Comparison of ENCODE assay signal across 9 mouse cellular contexts in genomic region chr7:100950481-100951010, GRCm38 (mm10). TPM values are rescaled to one million over a fixed set of nuclear protein-coding genes. Genes with fewer than 3 reads are reported as not detected.
A peak's percentile ranks its signal among the peaks of the same experiment; 100 is the strongest.
DNase-seq lines count a peak whose midpoint lies in the region; ATAC-seq and TF ChIP-seq lines count a peak whose summit lies in the region.
"Had no signal": no experiment of that assay in that cellular context is flagged by ENCODE, and none has a peak within 500 bp of the region (broad histone marks: within the 10 kb centered on the region; RNA-seq: fewer than 3 reads in every experiment).

No protein-coding gene starts in this region.

- H3K27ac ChIP-seq in hindbrain, embryonic 12.5 days = 0 out of 2 replicates have a peak overlapping the region, but pooled peaks have one; percentile 13
- no peak overlapping the region for H3K27ac ChIP-seq in hindbrain, embryonic 16.5 days (ENCODE audit: low read depth, low read length)
- H3K27ac ChIP-seq in heart, adult 2 months = peak overlapping the region; percentile 23; the same call in 1 of the 2 replicates
- H3K27ac ChIP-seq in liver, adult 2 months (replicated peaks; ENCODE audit: insufficient read depth, low read depth, low read length) = peak overlapping the region; percentile 49
- H3K27ac ChIP-seq in midbrain, embryonic 14.5 days (replicated peaks; ENCODE audit: low read depth, low read length) = no peak overlapping the region
- H3K27ac ChIP-seq: hindbrain, embryonic 15.5 days had no signal

- peak; percentile 74; the same call in 1 of the 2 replicates for TF ChIP-seq EP300 in heart, adult 2 months (IDR thresholded peaks at IDR 0.05; ENCODE audit: insufficient read depth, low read depth, low read length)

- H3K79me2 ChIP-seq in heart, adult 2 months (replicated peaks; ENCODE audit: control insufficient read depth, insufficient read depth, low read length) = no peaks in the 10 kb centered on the region
- H3K79me2 ChIP-seq in liver, adult 2 months (ENCODE audit: control insufficient read depth, insufficient read depth, low read length) = no peaks in the 10 kb centered on the region

- DNase-seq in heart, adult 2 months = peak; percentile 65 to 77
- DNase-seq in liver, adult 2 months (ENCODE audit: extremely low read depth, low read depth, low spot score) = peak; percentile 58
- DNase-seq in skeletal muscle tissue, adult 2 months (ENCODE audit: low read depth, low spot score) = peak; percentile 74
- no peak for DNase-seq in left cerebral cortex, adult 11 months (ENCODE audit: low spot score)
- no peak for DNase-seq in midbrain, embryonic 14.5 days
- DNase-seq in cerebellum, adult 9-11 months = no peak

- no peaks in the 10 kb centered on the region for H3K36me3 ChIP-seq in hindbrain, embryonic 12.5 days
- no peaks in the 10 kb centered on the region for H3K36me3 ChIP-seq in hindbrain, embryonic 16.5 days (ENCODE audit: control insufficient read depth, insufficient read depth, low read length)
- no peaks in the 10 kb centered on the region for H3K36me3 ChIP-seq in heart, adult 2 months (ENCODE audit: control insufficient read depth, insufficient read depth, low read length)
- H3K36me3 ChIP-seq in liver, adult 2 months (ENCODE audit: control insufficient read depth, insufficient read depth, low read length) = no peaks in the 10 kb centered on the region
- no peaks in the 10 kb centered on the region for H3K36me3 ChIP-seq in midbrain, embryonic 14.5 days (ENCODE audit: control insufficient read depth, insufficient read depth, low read length)
- H3K36me3 ChIP-seq: hindbrain, embryonic 15.5 days had no signal

- 62% methylated on average over 12 of the region's 12 CpGs for WGBS in hindbrain, embryonic 12.5 days
- 70% methylated on average over 12 of the region's 12 CpGs for WGBS in hindbrain, embryonic 16.5 days
- WGBS in heart, adult 2 months = 43% methylated on average over 12 of the region's 12 CpGs
- WGBS in liver, adult 2 months = 74% methylated on average over 12 of the region's 12 CpGs
- 80% methylated on average over 12 of the region's 12 CpGs for WGBS in midbrain, embryonic 14.5 days

- TF ChIP-seq POLR2A in heart, adult 2 months (IDR thresholded peaks at IDR 0.05; ENCODE audit: insufficient read depth, low read depth, low read length) = peak; percentile 38; the same call in 1 of the 2 replicates
- no peak for TF ChIP-seq POLR2A in liver, adult 2 months (IDR thresholded peaks at IDR 0.05; ENCODE audit: extremely low read depth, insufficient read depth, low read length)

- ATAC-seq in hindbrain, embryonic 12.5 days (ENCODE audit: low FRiP score) = no peak
- ATAC-seq in hindbrain, embryonic 16.5 days = no peak
- no peak for ATAC-seq in midbrain, embryonic 14.5 days (ENCODE audit: low FRiP score, low TSS enrichment)

- H3K9ac ChIP-seq in hindbrain, embryonic 12.5 days = no peak overlapping the region
- no peak overlapping the region for H3K9ac ChIP-seq in hindbrain, embryonic 16.5 days (ENCODE audit: low read depth, low read length)
- H3K9ac ChIP-seq in heart, adult 2 months (ENCODE audit: low read depth, low read length) = no peak overlapping the region
- no peak overlapping the region for H3K9ac ChIP-seq in liver, adult 2 months (ENCODE audit: low read depth, low read length)
- no peak overlapping the region for H3K9ac ChIP-seq in midbrain, embryonic 14.5 days (replicated peaks; ENCODE audit: low read length)
- H3K9ac ChIP-seq: hindbrain, embryonic 15.5 days had no signal

- no peak for TF ChIP-seq CTCF in heart, adult 2 months (IDR thresholded peaks at IDR 0.05)
- no peak for TF ChIP-seq CTCF in liver, adult 2 months (IDR thresholded peaks at IDR 0.05; ENCODE audit: low read depth, low read length)

- intact Hi-C loops in heart, adult 2 months (cut with DNase I) = no loop called here

- H3K4me3 ChIP-seq in hindbrain, embryonic 12.5 days = no peak overlapping the region
- H3K4me3 ChIP-seq in hindbrain, embryonic 16.5 days (ENCODE audit: low read length) = no peak overlapping the region
- no peak overlapping the region for H3K4me3 ChIP-seq in heart, adult 2 months
- no peak overlapping the region for H3K4me3 ChIP-seq in liver, adult 2 months (ENCODE audit: insufficient read depth, low read depth, low read length)
- no peak overlapping the region for H3K4me3 ChIP-seq in midbrain, embryonic 14.5 days (replicated peaks; ENCODE audit: low read depth, low read length)
- H3K4me3 ChIP-seq: hindbrain, embryonic 15.5 days had no signal

- H3K4me1 ChIP-seq in hindbrain, embryonic 12.5 days = peaks cover 4% of the 10 kb centered on the region; the same call in 1 of the 2 replicates
- H3K4me1 ChIP-seq in hindbrain, embryonic 16.5 days (ENCODE audit: control insufficient read depth, insufficient read depth, low read depth, low read length) = no peaks in the 10 kb centered on the region
- peaks cover 14% of the 10 kb centered on the region for H3K4me1 ChIP-seq in heart, adult 2 months (ENCODE audit: control insufficient read depth, insufficient read depth, low read length)
- peaks cover 2% of the 10 kb centered on the region; the same call in 1 of the 2 replicates for H3K4me1 ChIP-seq in liver, adult 2 months (ENCODE audit: control insufficient read depth, insufficient read depth, low read length)
- H3K4me1 ChIP-seq in midbrain, embryonic 14.5 days (ENCODE audit: control insufficient read depth, insufficient read depth, low read length) = no peaks in the 10 kb centered on the region
- H3K4me1 ChIP-seq: hindbrain, embryonic 15.5 days had no signal

- no peaks in the 10 kb centered on the region for H3K9me3 ChIP-seq in hindbrain, embryonic 12.5 days (replicated peaks)
- H3K9me3 ChIP-seq in hindbrain, embryonic 16.5 days (ENCODE audit: control insufficient read depth, low read length) = no peaks in the 10 kb centered on the region
- H3K9me3 ChIP-seq in midbrain, embryonic 14.5 days (ENCODE audit: control insufficient read depth, low read length) = no peaks in the 10 kb centered on the region
- H3K9me3 ChIP-seq: hindbrain, embryonic 15.5 days had no signal

- 0 out of 2 replicates have a peak, but pooled peaks cover 4% of the 10 kb centered on the region for H3K27me3 ChIP-seq in hindbrain, embryonic 12.5 days
- H3K27me3 ChIP-seq in hindbrain, embryonic 16.5 days (replicated peaks; ENCODE audit: control insufficient read depth, insufficient read depth, low read length) = no peaks in the 10 kb centered on the region
- H3K27me3 ChIP-seq in heart, adult 2 months (ENCODE audit: control insufficient read depth, insufficient read depth, low read length) = no peaks in the 10 kb centered on the region
- H3K27me3 ChIP-seq in liver, adult 2 months (ENCODE audit: control insufficient read depth, insufficient read depth, low read length) = no peaks in the 10 kb centered on the region
- H3K27me3 ChIP-seq in midbrain, embryonic 14.5 days (ENCODE audit: control insufficient read depth, insufficient read depth, low read length) = no peaks in the 10 kb centered on the region
- H3K27me3 ChIP-seq: hindbrain, embryonic 15.5 days had no signal

- no peak overlapping the region for H3K4me2 ChIP-seq in hindbrain, embryonic 12.5 days (replicated peaks)
- no peak overlapping the region for H3K4me2 ChIP-seq in hindbrain, embryonic 16.5 days (ENCODE audit: low read length)
- H3K4me2 ChIP-seq in midbrain, embryonic 14.5 days (ENCODE audit: low read length) = no peak overlapping the region
- H3K4me2 ChIP-seq: hindbrain, embryonic 15.5 days had no signal

RNA-seq across cellular contexts. Expression of gene Arhgef17, which starts 18.6 kb away (rescaled TPM):
- 9.1 and 9.6 TPM in 2 replicates for polyA plus RNA-seq in hindbrain, embryonic 12.5 days (2016; fragmentation: Nextera tagmentation; extraction: Ambion mirVana)
- polyA plus RNA-seq in hindbrain, embryonic 16.5 days (2015; fragmentation: Nextera tagmentation; extraction: Ambion mirVana) = 13.6 and 18.2 TPM in 2 replicates
- total RNA-seq in heart, adult 2 months (2021) = 10 to 100 TPM; 26.2 to 28.4 TPM
- 23.4 and 28.9 TPM in 2 replicates for polyA plus RNA-seq in heart, adult 2 months (2012; rRNA removed)
- total RNA-seq in liver, adult 2 months (2014; rRNA removed) = 1.2 and 2.1 TPM in 2 replicates
- polyA plus RNA-seq in liver, adult 2 months (2012; rRNA removed) = 1.4 and 1.8 TPM in 2 replicates
- 12.1 and 13.2 TPM in 2 replicates for polyA plus RNA-seq in midbrain, embryonic 14.5 days (2014; fragmentation: Nextera tagmentation; extraction: Ambion mirVana)

RNA-seq across cellular contexts. Expression of gene P2ry6, which starts 23.9 kb away (rescaled TPM):
- 2.8 and 3.1 TPM in 2 replicates for polyA plus RNA-seq in hindbrain, embryonic 12.5 days (2016; fragmentation: Nextera tagmentation; extraction: Ambion mirVana)
- 2.7 and 4.8 TPM in 2 replicates for polyA plus RNA-seq in hindbrain, embryonic 16.5 days (2015; fragmentation: Nextera tagmentation; extraction: Ambion mirVana)
- total RNA-seq in heart, adult 2 months (2021) = 1 to 10 TPM; 3.6 to 4.2 TPM
- 9.6 and 11.1 TPM in 2 replicates for polyA plus RNA-seq in heart, adult 2 months (2012; rRNA removed)
- 0.92 and 1.5 TPM in 2 replicates for total RNA-seq in liver, adult 2 months (2014; rRNA removed)
- 1.6 and 4.3 TPM in 2 replicates for polyA plus RNA-seq in liver, adult 2 months (2012; rRNA removed)
- 1.8 and 2.7 TPM in 2 replicates for polyA plus RNA-seq in midbrain, embryonic 14.5 days (2014; fragmentation: Nextera tagmentation; extraction: Ambion mirVana)

Comparison
In these comparisons a context has a peak if more than half of its experiments do, and no peak if none do; other contexts are left out.
1. H3K27ac ChIP-seq: peak in hindbrain, embryonic 12.5 days (single experiment), heart, adult 2 months (single experiment) and liver, adult 2 months (single experiment); none in hindbrain, embryonic 16.5 days (single experiment) and midbrain, embryonic 14.5 days (single experiment).
2. DNase-seq: peak in heart, adult 2 months (2 of 2), liver, adult 2 months (single experiment) and skeletal muscle tissue, adult 2 months (single experiment); none in left cerebral cortex, adult 11 months (single experiment), midbrain, embryonic 14.5 days (single experiment) and cerebellum, adult 9-11 months (single experiment).